Mouse (Mus musculus): Measurements from ENCODE around the gene Trpc4ap.
"Not testable (repeated sequence)": the region's sequence is repeated elsewhere in the genome, so short reads cannot be mapped to it uniquely, and the experiment has no call there.

Gene Trpc4ap

GRCm38 (mm10) chr2:155610978-155611377 lies 81.2 kb downstream of the Trpc4ap start, which contains the start of gene Myh7b:
Myh7b (plus strand) TSS chr2:155611212.
- no peak for DNase-seq

- peak; percentile 63 to 74 for DNase-seq
Observed at GRCm38 (mm10) chr2:155606360-155606759, 85.8 kb downstream of the Trpc4ap start.

- not testable (repeated sequence) for DNase-seq
Observed at GRCm38 (mm10) chr2:155605236-155605589, 87.0 kb downstream of the Trpc4ap start.

GRCm38 (mm10) chr2:155604560-155605235 lies 87.5 kb downstream of the Trpc4ap start:
- DNase-seq, result no peak

GRCm38 (mm10) chr2:155603707-155604106 lies 88.5 kb downstream of the Trpc4ap start:
- no peak for DNase-seq

GRCm38 (mm10) chr2:155595516-155595915 lies 96.7 kb downstream of the Trpc4ap start:
- no peak for DNase-seq

- no peak for DNase-seq
Observed at GRCm38 (mm10) chr2:155592854-155593283, 99.3 kb downstream of the Trpc4ap start.

GRCm38 (mm10) chr2:155592137-155592853 lies 99.9 kb downstream of the Trpc4ap start, which contains the start of gene Gss:
Gss (minus strand) TSS chr2:155592810.
- DNase-seq, result peak; percentile 99

- no peak for DNase-seq
Observed at GRCm38 (mm10) chr2:155591676-155592075, 100.5 kb downstream of the Trpc4ap start.

- no peak for DNase-seq
Observed at GRCm38 (mm10) chr2:155590876-155591275, 101.3 kb downstream of the Trpc4ap start.

GRCm38 (mm10) chr2:155589521-155589920 lies 102.7 kb downstream of the Trpc4ap start:
- no peak for DNase-seq

GRCm38 (mm10) chr2:155588136-155588535 lies 104.0 kb downstream of the Trpc4ap start:
- no peak for DNase-seq

- no peak for DNase-seq
Observed at GRCm38 (mm10) chr2:155585486-155585885, 106.7 kb downstream of the Trpc4ap start.

GRCm38 (mm10) chr2:155585082-155585481 lies 107.1 kb downstream of the Trpc4ap start:
- no peak for DNase-seq

Data from cerebellum, postnatal 36 days (tissue).